Mouse (Mus musculus): ENCODE results near the gene Gm10439.
"Not testable (repeated sequence)": the region's sequence is repeated elsewhere in the genome, so short reads cannot be mapped to it uniquely, and the experiment has no call there.

The Gm10439 gene

DNA sequence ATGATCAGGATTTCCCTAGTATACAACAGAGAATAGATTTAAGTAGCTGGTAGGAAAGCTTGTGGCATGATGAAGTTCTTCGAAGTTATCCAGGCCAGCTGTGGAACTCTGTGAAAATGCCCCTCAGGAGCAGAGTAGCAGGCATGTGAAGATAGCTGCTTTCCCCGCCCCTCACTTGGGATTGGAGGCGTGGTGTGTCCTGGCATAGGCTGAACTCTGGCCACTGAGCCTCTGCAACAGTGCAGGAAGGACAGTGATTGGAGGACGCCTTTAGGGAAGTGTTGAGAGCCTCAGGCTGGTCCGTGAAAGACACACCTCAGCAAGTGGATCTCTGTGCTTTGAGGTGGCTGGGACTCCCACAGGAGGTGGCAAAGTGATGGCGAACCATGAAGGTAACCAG is at the start of gene Gm10439:
Gene Gm10439, plus strand, starts transcription at position 301 of the 400 bp plus-strand sequence.
- not testable (repeated sequence) for DNase-seq (ENCODE audit: low read depth, low spot score)

All from skeletal muscle tissue, adult 2 months (tissue).